Mouse (Mus musculus) liver, embryonic 18 days (tissue): Measurements from ENCODE around the gene Rft1. TPM values are rescaled to one million over a fixed set of nuclear protein-coding genes. Genes with fewer than 3 reads are reported as not detected.

Source experiments
- polyA plus RNA-seq: library from polyadenylated mRNA; depleted of rRNA; stranded (reverse); fragments of >200 nt; gene quantifications from 2 replicates; pipeline ENCODE4 v1.2.3, GENCODE M21; 2012; rRNA removed

The Rft1 gene
- 5.3 and 5.5 TPM in 2 replicates for polyA plus RNA-seq

DNA sequence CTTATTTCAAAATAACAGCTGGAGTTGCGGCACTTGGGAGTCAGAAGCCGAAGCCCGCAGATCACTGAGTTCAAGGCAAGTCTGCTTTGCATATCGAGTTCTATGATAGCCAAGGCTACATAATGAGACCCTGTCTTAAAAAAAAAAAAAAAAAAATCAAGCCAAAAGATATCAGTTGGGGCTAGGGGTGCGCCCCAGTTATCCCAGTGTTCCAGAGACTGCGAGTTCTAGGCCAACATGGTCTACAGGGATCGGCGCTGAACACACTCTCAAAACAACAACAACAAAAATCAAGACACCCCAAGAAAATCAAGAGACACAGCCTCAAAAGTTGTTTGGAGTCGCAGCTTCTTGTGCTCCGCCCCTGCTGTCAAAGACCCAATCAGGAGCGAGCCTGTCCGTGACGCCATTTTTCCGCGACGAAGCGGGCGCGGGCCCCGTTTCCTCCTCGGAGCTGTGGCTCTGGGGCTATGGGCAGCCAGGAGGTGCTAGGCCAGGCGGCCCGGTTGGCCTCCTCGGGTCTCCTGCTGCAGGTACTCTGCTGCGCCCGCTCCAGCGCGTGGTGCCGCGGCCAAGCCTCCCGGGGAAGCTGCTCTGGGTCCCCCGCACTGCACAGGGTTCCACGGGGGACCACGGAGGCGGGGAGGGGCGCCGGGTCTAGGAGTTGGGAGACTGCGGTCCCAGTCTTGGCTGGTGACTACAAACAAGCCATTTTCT, at the start of gene Rft1:
Gene Rft1, plus strand, starts transcription at position 418 of the 717 bp plus-strand sequence.

DNA sequence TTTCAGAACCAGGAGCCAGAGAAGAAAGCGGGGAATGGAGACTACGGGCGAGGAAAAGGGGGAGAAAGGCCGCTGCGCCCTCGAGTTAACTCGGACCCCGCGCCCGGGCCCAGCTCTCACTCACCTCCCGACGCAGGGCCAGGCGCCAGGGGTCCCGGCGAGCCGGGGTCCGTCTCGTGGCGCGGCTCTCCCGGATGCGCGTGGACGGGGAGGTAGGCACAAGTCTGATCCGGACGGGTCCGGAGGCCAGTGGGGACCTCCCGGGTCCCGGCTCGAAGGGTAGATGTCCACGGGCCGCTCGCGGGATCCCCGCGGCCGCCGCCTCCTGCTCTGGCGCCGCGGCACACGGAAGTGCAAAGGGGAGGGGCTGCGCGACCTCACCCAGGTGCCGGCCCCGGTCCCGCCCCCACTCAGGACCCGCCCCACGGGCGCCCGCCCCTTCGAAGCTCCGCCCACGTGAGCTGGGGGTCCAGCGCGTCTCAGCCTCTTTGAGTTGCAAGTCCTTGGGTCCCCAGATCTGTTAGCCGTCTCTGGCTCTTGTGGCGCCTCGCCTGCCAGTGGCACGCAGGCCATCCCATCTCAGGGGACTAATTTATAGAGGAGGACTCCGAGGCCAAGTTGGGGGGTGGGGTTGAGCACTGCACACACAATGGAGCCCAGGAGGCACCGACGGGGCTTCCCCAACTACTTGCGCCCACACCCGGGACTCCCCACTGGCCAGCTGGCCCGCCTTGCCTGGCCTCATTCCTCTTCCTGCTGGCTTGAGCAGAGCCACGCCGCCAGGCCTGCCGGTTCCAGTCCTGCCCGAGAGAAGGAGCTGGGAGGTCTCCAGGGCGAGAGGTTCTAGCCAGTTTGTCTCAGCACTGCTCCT, 28.1 kb upstream of the Rft1 start, which contains the start of gene Prkcd:
Gene Prkcd, minus strand, starts transcription at position 355 of the 871 bp plus-strand sequence.

DNA sequence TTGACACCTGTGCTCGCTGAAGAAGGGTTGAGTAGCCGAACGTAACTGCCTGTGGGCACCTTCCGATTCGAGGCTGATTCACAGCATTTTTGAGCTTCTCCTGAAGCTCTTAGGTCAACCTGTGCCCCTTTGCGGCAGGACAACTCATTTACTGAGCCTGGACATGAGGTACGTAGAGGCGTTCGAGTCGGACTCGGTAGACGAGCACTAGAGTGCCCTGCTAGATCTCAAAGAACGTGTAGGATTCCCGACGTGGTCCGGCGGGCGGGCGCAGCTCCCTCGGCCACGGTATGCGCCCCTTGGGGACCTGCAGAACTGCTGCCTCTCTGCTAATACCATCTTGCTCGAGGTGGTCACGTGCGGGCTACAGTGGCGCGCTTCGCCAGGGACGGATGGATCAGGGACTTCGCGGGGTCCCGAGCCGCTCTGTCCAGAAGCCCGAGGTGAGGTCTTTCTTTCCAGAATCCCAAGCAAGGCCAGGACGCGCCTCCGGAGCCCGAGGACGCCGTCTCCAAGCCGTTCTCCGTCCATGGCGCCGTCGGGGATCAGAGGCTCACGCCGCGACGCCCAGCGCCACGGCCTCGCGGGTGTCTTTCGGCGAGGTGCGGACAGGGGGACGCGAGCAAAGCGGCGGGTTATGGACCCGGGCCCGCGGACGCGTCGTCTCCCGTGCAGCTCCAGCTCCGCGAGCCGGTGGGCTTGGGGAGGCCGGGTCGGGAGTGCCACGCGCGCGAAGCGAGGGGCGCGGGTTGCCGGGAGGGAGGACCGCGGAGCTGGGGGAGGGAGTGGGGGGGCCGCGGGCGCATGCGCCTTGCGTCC, 60.8 kb downstream of the Rft1 start, which contains the start of gene Sfmbt1:
Gene Sfmbt1, plus strand, starts transcription at position 51 of the 819 bp plus-strand sequence.

Other genes with a start within 250 kb of the Rft1 start
- 9.2 and 11.3 TPM in 2 replicates for gene Dcp1a, start 174.8 kb upstream of the Rft1 start, polyA plus RNA-seq
- gene Cacna1d, start 162.9 kb upstream of the Rft1 start, polyA plus RNA-seq, result 0.18 and 0.19 TPM in 2 replicates
- gene Tkt, start 106.0 kb upstream of the Rft1 start, polyA plus RNA-seq, result 127 and 139 TPM in 2 replicates
- gene Prkcd, start 28.1 kb upstream of the Rft1 start, polyA plus RNA-seq, result 24.4 and 31.2 TPM in 2 replicates
- gene Sfmbt1, start 60.5 kb downstream of the Rft1 start, polyA plus RNA-seq, result 3.1 and 3.2 TPM in 2 replicates
- gene Tmem110, start 171.2 kb downstream of the Rft1 start, polyA plus RNA-seq, result 6.0 and 7.1 TPM in 2 replicates
- gene Mustn1, start 224.8 kb downstream of the Rft1 start, polyA plus RNA-seq, result 1.9 and 2.0 TPM in 2 replicates
- 481 and 488 TPM in 2 replicates for gene Itih4, start 232.1 kb downstream of the Rft1 start, polyA plus RNA-seq